Mouse (Mus musculus): ENCODE results near the gene Rwdd2a.

Rwdd2a gene

GRCm38 (mm10) chr9:86571540-86572135, at the start of gene Rwdd2a, which contains the start of gene Pgm3:
Gene Rwdd2a, plus strand, starts transcription at chr9:86571991.
Gene Pgm3, minus strand, starts transcription at chr9:86571842.
- peak; percentile 85 for DNase-seq (ENCODE audit: low read depth, low spot score)

GRCm38 (mm10) chr9:86522335-86522734, 49.5 kb upstream of the Rwdd2a start:
- DNase-seq (ENCODE audit: low read depth, low spot score): no peak

- no peak for DNase-seq (ENCODE audit: low read depth, low spot score)
Measured at GRCm38 (mm10) chr9:86525600-86525999, 46.2 kb upstream of the Rwdd2a start.

- DNase-seq (ENCODE audit: low read depth, low spot score): no peak
Measured at GRCm38 (mm10) chr9:86534071-86534470, 37.7 kb upstream of the Rwdd2a start.

GRCm38 (mm10) chr9:86543451-86543850, 28.3 kb upstream of the Rwdd2a start:
- no peak for DNase-seq (ENCODE audit: low read depth, low spot score)

GRCm38 (mm10) chr9:86544559-86544958, 27.2 kb upstream of the Rwdd2a start:
- DNase-seq (ENCODE audit: low read depth, low spot score): no peak

GRCm38 (mm10) chr9:86549637-86550162, 22.1 kb upstream of the Rwdd2a start:
- DNase-seq (ENCODE audit: low read depth, low spot score): no peak

GRCm38 (mm10) chr9:86550717-86551116, 21.1 kb upstream of the Rwdd2a start:
- no peak for DNase-seq (ENCODE audit: low read depth, low spot score)

GRCm38 (mm10) chr9:86553886-86554285, 17.9 kb upstream of the Rwdd2a start:
- DNase-seq (ENCODE audit: low read depth, low spot score): no peak

GRCm38 (mm10) chr9:86554641-86555040, 17.1 kb upstream of the Rwdd2a start:
- DNase-seq (ENCODE audit: low read depth, low spot score): no peak

GRCm38 (mm10) chr9:86560543-86560942, 11.2 kb upstream of the Rwdd2a start:
- DNase-seq (ENCODE audit: low read depth, low spot score): no peak

- no peak for DNase-seq (ENCODE audit: low read depth, low spot score)
Measured at GRCm38 (mm10) chr9:86569314-86569910, 2.4 kb upstream of the Rwdd2a start.

GRCm38 (mm10) chr9:86570261-86570890, 1.4 kb upstream of the Rwdd2a start:
- DNase-seq (ENCODE audit: low read depth, low spot score): no peak

- DNase-seq (ENCODE audit: low read depth, low spot score): no peak
Measured at GRCm38 (mm10) chr9:86570946-86571345, 845 bp upstream of the Rwdd2a start.

- no peak for DNase-seq (ENCODE audit: low read depth, low spot score)
Measured at GRCm38 (mm10) chr9:86572196-86572595, 405 bp downstream of the Rwdd2a start.

- peak; percentile 47 for DNase-seq (ENCODE audit: low read depth, low spot score)
Measured at GRCm38 (mm10) chr9:86572636-86573291, 973 bp downstream of the Rwdd2a start.

- DNase-seq (ENCODE audit: low read depth, low spot score): no peak
Measured at GRCm38 (mm10) chr9:86573616-86574303, 2.0 kb downstream of the Rwdd2a start.

GRCm38 (mm10) chr9:86575178-86575577, 3.4 kb downstream of the Rwdd2a start:
- DNase-seq (ENCODE audit: low read depth, low spot score): no peak

GRCm38 (mm10) chr9:86579657-86580056, 7.9 kb downstream of the Rwdd2a start:
- no peak for DNase-seq (ENCODE audit: low read depth, low spot score)

- peak; percentile 42 for DNase-seq (ENCODE audit: low read depth, low spot score)
Measured at GRCm38 (mm10) chr9:86583740-86584139, 11.9 kb downstream of the Rwdd2a start.

- DNase-seq (ENCODE audit: low read depth, low spot score): no peak
Measured at GRCm38 (mm10) chr9:86587019-86587795, 15.4 kb downstream of the Rwdd2a start.
